Mouse (Mus musculus): ENCODE data around the gene Ccer2. TPM values are rescaled to one million over a fixed set of nuclear protein-coding genes. Genes with fewer than 3 reads are reported as not detected.

Gene Ccer2
- polyA plus RNA-seq, 1 experiment, result not detected

- no peaks in the 10 kb centered on the region for H3K27me3 ChIP-seq (replicated peaks)
- H3K9me3 ChIP-seq, result no peaks in the 10 kb centered on the region
- H3K4me1 ChIP-seq, result peaks cover 45% of the 10 kb centered on the region
- H3K4me3 ChIP-seq (replicated peaks), result peak overlapping the region; percentile 97
- peaks cover 49% of the 10 kb centered on the region for H3K36me3 ChIP-seq (replicated peaks; ENCODE audit: low read length)
- no peak for TF ChIP-seq FLI1 (IDR thresholded peaks at IDR 0.05; ENCODE audit: low read length)
Observed at GRCm38 (mm10) chr7:28740949-28741348, 15.0 kb upstream of the Ccer2 start.

- Histone ChIP-seq H3K36me3 (replicated peaks; ENCODE audit: low read length) (peaks cover 52% of the 10 kb centered on the region), H3K4me1 (peaks cover 45% of the 10 kb centered on the region), H3K4me3 (replicated peaks) (peak overlapping the region; percentile 97), H3K27me3 (replicated peaks) (no peaks in the 10 kb centered on the region), H3K9me3 (no peaks in the 10 kb centered on the region)
- TF ChIP-seq GATA1 (IDR thresholded peaks at IDR 0.05; ENCODE audit: borderline replicate concordance, low read length) (no peak), FLI1 (IDR thresholded peaks at IDR 0.05; ENCODE audit: low read length) (no peak)
Observed at GRCm38 (mm10) chr7:28741368-28741708, 14.6 kb upstream of the Ccer2 start.

GRCm38 (mm10) chr7:28741709-28742438 lies 14.1 kb upstream of the Ccer2 start, which contains the start of the genes Mrps12 and Sars2:
TSS of gene Mrps12 (minus strand) at chr7:28741820.
TSS of gene Sars2 (plus strand) at chr7:28741992.
- Histone ChIP-seq H3K36me3 (replicated peaks; ENCODE audit: low read length) (peaks cover 57% of the 10 kb centered on the region), H3K4me3 (replicated peaks) (peak within 1 kb of the TSS; percentile 97), H3K4me1 (peaks cover 45% of the 10 kb centered on the region), H3K27me3 (replicated peaks) (no peaks in the 10 kb centered on the region), H3K9me3 (no peaks in the 10 kb centered on the region)
- TF ChIP-seq GATA1 (IDR thresholded peaks at IDR 0.05; ENCODE audit: borderline replicate concordance, low read length) (no peak), FLI1 (IDR thresholded peaks at IDR 0.05; ENCODE audit: low read length) (no peak)

DNA sequence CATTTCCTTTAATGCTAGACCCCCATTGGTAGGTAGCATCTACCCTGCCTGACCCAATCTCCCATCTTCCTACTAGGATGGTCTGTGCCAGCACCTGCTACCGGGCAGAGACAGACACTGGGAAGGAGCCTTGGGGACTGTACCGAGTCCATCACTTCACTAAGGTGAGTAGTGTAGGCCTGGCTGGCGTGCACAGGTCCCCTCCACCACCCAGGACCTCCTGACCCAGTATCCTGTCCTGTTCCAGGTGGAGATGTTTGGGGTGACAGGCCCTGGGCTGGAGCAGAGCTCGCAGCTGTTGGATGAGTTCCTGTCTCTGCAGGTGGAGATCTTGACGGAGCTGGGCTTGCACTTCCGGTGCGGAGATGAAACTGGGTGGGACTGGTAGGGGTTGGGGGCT lies 6.0 kb upstream of the Ccer2 start:
- H3K4me1 ChIP-seq, result peaks cover 30% of the 10 kb centered on the region
- no peaks in the 10 kb centered on the region for H3K27me3 ChIP-seq (replicated peaks)
- TF ChIP-seq FLI1 (IDR thresholded peaks at IDR 0.05; ENCODE audit: low read length) (no peak), GATA1 (IDR thresholded peaks at IDR 0.05; ENCODE audit: borderline replicate concordance, low read length) (no peak)
- no peak overlapping the region for H3K4me3 ChIP-seq (replicated peaks)
- no peaks in the 10 kb centered on the region for H3K9me3 ChIP-seq
- peaks cover 70% of the 10 kb centered on the region for H3K36me3 ChIP-seq (replicated peaks; ENCODE audit: low read length)

- peaks cover 71% of the 10 kb centered on the region for H3K36me3 ChIP-seq (replicated peaks; ENCODE audit: low read length)
- peaks cover 42% of the 10 kb centered on the region for H3K4me1 ChIP-seq
- TF ChIP-seq FLI1 (IDR thresholded peaks at IDR 0.05; ENCODE audit: low read length) (no peak), GATA1 (IDR thresholded peaks at IDR 0.05; ENCODE audit: borderline replicate concordance, low read length) (no peak)
- H3K9me3 ChIP-seq, result no peaks in the 10 kb centered on the region
- H3K27me3 ChIP-seq (replicated peaks), result peaks cover 11% of the 10 kb centered on the region
- no peak overlapping the region for H3K4me3 ChIP-seq (replicated peaks)
Observed at GRCm38 (mm10) chr7:28758623-28759022, 2.6 kb downstream of the Ccer2 start.

GRCm38 (mm10) chr7:28761907-28762306 lies 5.9 kb downstream of the Ccer2 start:
- peaks cover 69% of the 10 kb centered on the region for H3K36me3 ChIP-seq (replicated peaks; ENCODE audit: low read length)

GRCm38 (mm10) chr7:28765211-28765610 lies 9.2 kb downstream of the Ccer2 start:
- Histone ChIP-seq H3K4me3 (replicated peaks) (peak overlapping the region; percentile 97), H3K4me1 (peaks cover 52% of the 10 kb centered on the region), H3K36me3 (replicated peaks; ENCODE audit: low read length) (peaks cover 37% of the 10 kb centered on the region), H3K9me3 (no peaks in the 10 kb centered on the region), H3K27me3 (replicated peaks) (no peaks in the 10 kb centered on the region)
- TF ChIP-seq GATA1 (IDR thresholded peaks at IDR 0.05; ENCODE audit: borderline replicate concordance, low read length) (no peak), FLI1 (IDR thresholded peaks at IDR 0.05; ENCODE audit: low read length) (no peak)

More at GRCm38 (mm10) chr7:28761907-28762306, 5.9 kb downstream of the Ccer2 start:
- TF ChIP-seq GATA1 (IDR thresholded peaks at IDR 0.05; ENCODE audit: borderline replicate concordance, low read length) (no peak), FLI1 (IDR thresholded peaks at IDR 0.05; ENCODE audit: low read length) (no peak)
- H3K4me1 ChIP-seq, result peaks cover 32% of the 10 kb centered on the region
- no peak overlapping the region for H3K4me3 ChIP-seq (replicated peaks)
- no peaks in the 10 kb centered on the region for H3K9me3 ChIP-seq
- H3K27me3 ChIP-seq (replicated peaks), result peaks cover under 1% of the 10 kb centered on the region

- Histone ChIP-seq H3K4me3 (replicated peaks) (peak within 1 kb of the TSS; percentile 97), H3K4me1 (peaks cover 61% of the 10 kb centered on the region), H3K27me3 (replicated peaks) (no peaks in the 10 kb centered on the region), H3K36me3 (replicated peaks; ENCODE audit: low read length) (peaks cover 35% of the 10 kb centered on the region), H3K9me3 (no peaks in the 10 kb centered on the region)
- no peak for TF ChIP-seq GATA1 (IDR thresholded peaks at IDR 0.05; ENCODE audit: borderline replicate concordance, low read length)
Observed at GRCm38 (mm10) chr7:28766173-28766879, 10.4 kb downstream of the Ccer2 start, which contains the start of gene Sirt2. TSS of gene Sirt2 (plus strand) at chr7:28766735.

DNA sequence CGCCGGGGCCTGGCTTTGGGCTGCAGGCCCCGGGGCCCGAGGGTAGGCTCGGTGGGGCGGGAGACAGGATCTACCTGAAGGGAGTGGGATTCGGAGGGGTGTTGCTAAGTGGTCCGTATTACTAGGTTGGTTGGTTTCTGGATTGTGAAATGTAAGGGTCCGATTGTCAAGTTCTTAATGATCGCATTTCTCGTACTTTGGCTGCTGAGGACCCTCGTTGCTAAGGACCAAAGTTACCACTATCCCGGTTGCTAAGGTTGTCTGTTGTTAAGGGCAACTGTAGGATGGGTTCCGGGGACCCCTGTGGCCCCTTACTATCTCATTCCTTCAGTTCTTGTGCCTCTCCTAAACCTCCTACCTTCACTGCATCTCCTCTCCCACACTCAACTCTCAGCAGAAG lies 10.9 kb downstream of the Ccer2 start:
- peak overlapping the region; percentile 97 for H3K4me3 ChIP-seq (replicated peaks)
- TF ChIP-seq GATA1 (IDR thresholded peaks at IDR 0.05; ENCODE audit: borderline replicate concordance, low read length) (no peak), FLI1 (IDR thresholded peaks at IDR 0.05; ENCODE audit: low read length) (no peak)
- no peaks in the 10 kb centered on the region for H3K9me3 ChIP-seq
- no peaks in the 10 kb centered on the region for H3K27me3 ChIP-seq (replicated peaks)
- H3K36me3 ChIP-seq (replicated peaks; ENCODE audit: low read length), result peaks cover 35% of the 10 kb centered on the region
- H3K4me1 ChIP-seq, result peaks cover 65% of the 10 kb centered on the region

DNA sequence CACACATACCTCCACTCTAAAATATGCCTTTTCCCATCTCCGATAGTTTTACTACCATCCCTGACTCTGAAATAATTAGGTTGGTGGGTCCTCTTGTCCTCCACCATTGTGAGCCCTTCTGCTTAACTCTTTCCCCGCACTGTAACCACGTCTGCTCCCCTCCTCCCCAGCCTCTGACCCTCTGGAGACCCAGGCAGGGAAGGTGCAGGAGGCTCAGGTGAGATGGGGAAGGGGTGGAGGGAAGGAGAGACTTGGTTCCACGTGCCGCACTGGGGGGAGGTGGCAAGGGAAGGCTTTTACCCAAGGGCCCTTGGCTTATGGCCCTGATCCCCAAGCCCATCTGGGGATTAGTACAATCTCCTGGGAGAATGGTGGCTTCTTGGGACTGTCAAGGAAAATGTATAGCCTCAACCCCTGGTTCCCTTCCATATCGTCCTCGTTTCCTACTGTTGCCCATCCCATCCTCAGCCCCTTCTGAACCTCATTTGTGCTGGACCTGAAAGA lies 11.5 kb downstream of the Ccer2 start, which contains the start of gene Nfkbib:
Gene Nfkbib, minus strand, starts transcription at position 51 of the 504 bp plus-strand sequence.
- TF ChIP-seq GATA1 (IDR thresholded peaks at IDR 0.05; ENCODE audit: borderline replicate concordance, low read length), result no peak
- TF ChIP-seq FLI1 (IDR thresholded peaks at IDR 0.05; ENCODE audit: low read length), result no peak
- Histone ChIP-seq H3K9me3 (no peaks in the 10 kb centered on the region), H3K36me3 (replicated peaks; ENCODE audit: low read length) (peaks cover 35% of the 10 kb centered on the region), H3K27me3 (replicated peaks) (no peaks in the 10 kb centered on the region), H3K4me1 (peaks cover 66% of the 10 kb centered on the region), H3K4me3 (replicated peaks) (peak within 1 kb of the TSS; percentile 97)
